Mouse (Mus musculus) thymus, postnatal 10 days (tissue): ENCODE data around the gene Man2b2.

ENCODE experiments used
- DNase-seq, 2 experiments: peaks; one replicate each; pipeline ENCODE4 v3.0.0; 2021; ENCODE audit warnings: low spot score in 2 of 2

Gene Man2b2

GRCm38 (mm10) chr5:36769603-36770002, 60.9 kb downstream of the Man2b2 start:
- DNase-seq: no peak

DNA sequence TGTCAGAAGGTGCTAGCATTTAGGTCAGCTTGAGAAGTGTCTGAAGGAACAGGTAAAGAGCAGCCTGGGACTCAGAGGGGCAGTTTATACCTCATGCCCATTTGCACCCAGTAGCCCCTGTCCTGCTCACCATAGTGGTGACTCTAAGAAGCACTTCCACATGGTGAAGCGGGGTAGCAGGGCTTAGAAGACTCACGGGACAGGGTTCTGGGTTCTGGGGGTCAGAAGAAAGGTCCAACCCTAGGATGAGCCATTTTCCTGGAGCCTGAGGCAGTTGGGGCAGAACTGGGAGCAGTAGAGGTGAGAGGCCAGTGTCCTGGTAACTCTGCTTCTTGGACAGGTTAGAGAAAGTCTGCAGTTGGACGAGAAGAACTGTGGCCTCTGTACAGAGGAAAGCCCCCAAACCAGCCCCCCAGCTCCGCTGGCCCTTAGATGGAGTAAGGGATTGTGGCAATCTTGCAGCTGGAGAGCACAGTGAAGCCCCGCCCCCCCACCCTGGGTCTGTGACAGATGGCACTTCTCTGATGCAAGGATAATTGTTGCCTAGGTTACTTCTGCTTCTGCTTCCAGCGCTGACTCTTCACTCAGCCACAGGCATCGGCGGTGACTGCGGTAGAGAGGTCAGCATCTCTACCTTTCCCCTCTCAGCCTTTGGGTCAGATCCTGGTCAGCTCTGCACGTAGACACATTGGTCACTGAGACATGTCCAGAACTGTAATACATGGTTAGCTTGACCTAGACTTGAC, 63.3 kb downstream of the Man2b2 start:
- DNase-seq: no peak

DNA sequence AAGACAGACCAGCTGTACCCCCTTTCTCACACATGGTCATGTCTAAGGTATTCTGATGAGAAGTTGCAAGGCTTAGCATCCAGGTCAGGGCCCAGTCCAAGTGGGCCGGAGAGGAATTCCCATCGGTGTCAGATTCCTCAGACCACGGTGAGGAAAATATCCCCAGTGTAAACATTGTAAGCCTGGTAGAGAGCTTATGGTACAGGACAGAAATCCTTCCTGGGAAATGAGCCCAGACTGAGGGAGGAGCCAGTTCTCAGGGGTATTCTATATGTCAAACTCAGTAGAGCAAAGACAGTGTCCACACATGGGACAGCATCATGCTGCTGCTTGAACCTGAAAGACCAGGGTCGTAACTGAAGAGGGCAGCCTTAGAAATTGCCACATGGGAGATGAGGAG, 70.6 kb downstream of the Man2b2 start:
- no peak for DNase-seq

DNA sequence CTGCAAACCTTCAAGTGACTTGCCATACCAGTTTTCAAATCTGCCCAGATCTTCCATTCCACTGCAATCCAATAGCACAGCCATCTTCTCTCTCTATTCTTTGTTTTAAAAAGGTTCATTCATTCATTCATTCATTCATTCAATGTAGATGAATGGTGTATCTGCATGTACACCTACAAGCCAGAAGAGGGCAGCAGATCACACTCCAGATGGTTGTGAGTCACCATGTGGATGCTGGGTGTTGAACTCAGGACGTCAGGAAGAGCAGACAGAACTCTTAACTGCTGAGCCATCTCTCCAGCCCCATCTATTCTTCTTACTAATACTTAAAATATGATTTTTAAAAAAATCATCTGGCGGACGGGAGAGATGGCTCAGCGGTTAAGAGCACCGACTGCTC, 73.4 kb downstream of the Man2b2 start:
- DNase-seq: peak in 1 of 2 experiments; percentile 15
